8 mouse cellular contexts compared by ENCODE assay signal in genomic region chr2:162131607-162132304, GRCm38 (mm10).
DNase-seq lines count a peak whose midpoint lies in the region; ATAC-seq and TF ChIP-seq lines count a peak whose summit lies in the region.
"Had no signal": no experiment of that assay in that cellular context is flagged by ENCODE, and none has a peak within 500 bp of the region (broad histone marks: within the 10 kb centered on the region; RNA-seq: fewer than 3 reads in every experiment).

No protein-coding gene starts in this region.

- H3K4me3 ChIP-seq in intestine, embryonic 16.5 days (ENCODE audit: low read length), result no peak overlapping the region
- no peak overlapping the region for H3K4me3 ChIP-seq in lung, postnatal 0 days (ENCODE audit: low read depth, low read length)

- H3K9ac ChIP-seq in intestine, embryonic 16.5 days (ENCODE audit: low read depth, low read length), result no peak overlapping the region
- H3K9ac ChIP-seq in lung, postnatal 0 days (replicated peaks; ENCODE audit: low read depth), result no peak overlapping the region

- no peak for TF ChIP-seq CTCF in lung, postnatal 0 days (IDR thresholded peaks at IDR 0.05)

- no peak overlapping the region for H3K4me2 ChIP-seq in intestine, embryonic 16.5 days (ENCODE audit: low read depth, low read length)
- no peak overlapping the region for H3K4me2 ChIP-seq in lung, postnatal 0 days (replicated peaks; ENCODE audit: low read depth, low read length)

- no peaks in the 10 kb centered on the region for H3K27me3 ChIP-seq in intestine, embryonic 16.5 days (replicated peaks; ENCODE audit: control insufficient read depth, insufficient read depth, low read length)
- no peaks in the 10 kb centered on the region for H3K27me3 ChIP-seq in lung, postnatal 0 days (replicated peaks; ENCODE audit: insufficient read depth, low read length)

- H3K4me1 ChIP-seq in intestine, embryonic 16.5 days (ENCODE audit: control insufficient read depth, insufficient read depth, low read length), result no peaks in the 10 kb centered on the region
- H3K4me1 ChIP-seq in lung, postnatal 0 days (ENCODE audit: insufficient read depth, low read depth, low read length), result no peaks in the 10 kb centered on the region

- no peaks in the 10 kb centered on the region for H3K36me3 ChIP-seq in intestine, embryonic 16.5 days (ENCODE audit: control insufficient read depth, insufficient read depth, low read length)
- no peaks in the 10 kb centered on the region for H3K36me3 ChIP-seq in lung, postnatal 0 days (ENCODE audit: insufficient read depth, low read length)

- no peak overlapping the region for H3K27ac ChIP-seq in intestine, embryonic 16.5 days (ENCODE audit: low read length)
- no peak overlapping the region for H3K27ac ChIP-seq in lung, postnatal 0 days (ENCODE audit: low read length)

- DNase-seq in right cerebral cortex, postnatal 10 days (ENCODE audit: low spot score in 2 of 2), result peak; percentile 24 to 32
- no peak for DNase-seq in right cerebral cortex, postnatal 14 days
- DNase-seq in lung, postnatal 0 days (ENCODE audit: low spot score), result peak; percentile 75
- no peak for DNase-seq in urinary bladder, postnatal 4 days (ENCODE audit: low spot score in 2 of 2)
- DNase-seq in thymus, postnatal 25 days, result no peak
- no peak for DNase-seq in c-Kit-positive CD71-positive TER-119-positive erythroid progenitor cells, embryonic 14.5 days (ENCODE audit: low spot score)
- DNase-seq: cerebellum, adult 8-10 months had no signal

- no peak for TF ChIP-seq EP300 in lung, postnatal 0 days (IDR thresholded peaks at IDR 0.05)

- 69% methylated on average over 4 of the region's 4 CpGs for WGBS in intestine, embryonic 16.5 days
- 58% methylated on average over 4 of the region's 4 CpGs for WGBS in lung, postnatal 0 days

- no peaks in the 10 kb centered on the region for H3K9me3 ChIP-seq in intestine, embryonic 16.5 days (ENCODE audit: control insufficient read depth, low read length)
- no peaks in the 10 kb centered on the region for H3K9me3 ChIP-seq in lung, postnatal 0 days (ENCODE audit: low read length)

- peak; percentile 33; the same call in 1 of the 2 replicates for ATAC-seq in intestine, embryonic 16.5 days
- ATAC-seq in lung, postnatal 0 days, result peak; percentile 93

Comparison
In these comparisons a context has a peak if more than half of its experiments do, and no peak if none do; other contexts are left out.
1. DNase-seq: peak in right cerebral cortex, postnatal 10 days (2 of 2) and lung, postnatal 0 days (single experiment); none in right cerebral cortex, postnatal 14 days (single experiment), urinary bladder, postnatal 4 days (0 of 2), thymus, postnatal 25 days (single experiment) and c-Kit-positive CD71-positive TER-119-positive erythroid progenitor cells, embryonic 14.5 days (single experiment).